Mouse (Mus musculus) testis, adult 2 months (tissue): ENCODE measurements around the gene Pcca.

Source experiments
- CTCF ChIP-seq: fragments of 200-500 bp; IDR thresholded peaks from 2 replicates; pipeline ENCODE4 v1.5.1; 2012; ENCODE audit warnings: low read depth, mild to moderate bottlenecking, inconsistent platforms, low read length, moderate library complexity; ENCODE audit not compliant: control insufficient read depth, insufficient read depth, insufficient replicate concordance
- POLR2A ChIP-seq: fragments of 200-500 bp; IDR thresholded peaks from 2 replicates; pipeline ENCODE4 v1.6.1; 2012; ENCODE audit warnings: low read depth, mild to moderate bottlenecking, inconsistent platforms, low read length, moderate library complexity; ENCODE audit not compliant: control insufficient read depth

- TF ChIP-seq CTCF: no peak
- TF ChIP-seq POLR2A: no peak
Observed at GRCm38 (mm10) chr14:122528475-122528874, 5.6 kb upstream of the Pcca start.
